Mouse (Mus musculus): ENCODE data around the gene Scube3. TPM values are rescaled to one million over a fixed set of nuclear protein-coding genes. Genes with fewer than 3 reads are reported as not detected.

Gene Scube3
- polyA plus RNA-seq, 2 experiments, result 10.5 to 31.6 TPM

DNA sequence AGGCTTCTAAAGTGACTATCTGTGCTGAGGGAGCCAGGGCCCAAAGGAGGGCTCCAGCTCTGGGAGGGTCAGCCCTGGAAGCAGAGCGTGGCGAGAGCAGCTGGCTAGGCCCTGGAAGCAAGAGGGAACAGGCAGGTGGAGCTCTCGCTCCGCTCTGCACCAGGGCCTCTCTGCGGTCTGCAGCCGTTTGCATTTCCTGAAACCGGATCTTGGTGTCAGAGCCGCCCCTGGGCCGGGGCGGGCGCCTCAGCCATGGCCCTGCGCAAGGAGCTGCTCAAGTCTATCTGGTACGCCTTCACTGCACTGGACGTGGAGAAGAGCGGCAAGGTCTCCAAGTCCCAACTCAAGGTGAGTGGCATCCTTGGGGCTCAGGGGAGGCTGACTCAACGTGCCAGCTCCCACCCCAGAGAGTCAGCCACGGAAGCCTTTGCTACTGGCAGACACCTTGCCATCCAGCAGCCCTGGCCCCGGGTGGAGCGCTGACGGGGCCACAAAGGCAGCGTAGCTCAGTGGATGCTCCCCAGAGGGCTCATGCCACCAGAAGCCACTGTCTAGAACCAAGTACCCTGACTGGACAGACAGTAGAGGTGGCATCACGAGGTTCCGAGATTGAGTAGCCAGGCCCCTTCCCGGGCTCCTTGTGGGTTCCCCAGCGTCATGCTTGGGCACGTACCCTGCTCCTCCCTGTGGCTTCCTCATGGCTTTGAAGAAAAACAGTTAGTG lies 65.8 kb downstream of the Scube3 start, which contains the start of gene Def6:
TSS of gene Def6 (plus strand) at position 188 of the 723 bp plus-strand sequence.
- WGBS, result 16% methylated on average over 26 of the region's 26 CpGs
- peak within 1 kb of the TSS; percentile 63 for H3K9ac ChIP-seq (ENCODE audit: low read depth, low read length, severe bottlenecking)
- ATAC-seq (ENCODE audit: low FRiP score, low read depth) (peak; percentile 88), DNase-seq (ENCODE audit: low spot score) (peak; percentile 88)
- peak within 1 kb of the TSS; percentile 40 for H3K4me3 ChIP-seq (replicated peaks; ENCODE audit: low read length)
- H3K4me2 ChIP-seq (replicated peaks; ENCODE audit: low read depth, low read length, severe bottlenecking), result peak within 1 kb of the TSS; percentile 78
- peaks cover 21% of the 10 kb centered on the region for H3K4me1 ChIP-seq (ENCODE audit: control insufficient read depth, insufficient read depth, low read length)
- peaks cover 24% of the 10 kb centered on the region for H3K36me3 ChIP-seq (ENCODE audit: control insufficient read depth, insufficient read depth, low read length)
- no peaks in the 10 kb centered on the region for H3K27me3 ChIP-seq (ENCODE audit: control insufficient read depth, insufficient read depth, low read length)
- peak within 1 kb of the TSS; percentile 80 for H3K27ac ChIP-seq (replicated peaks; ENCODE audit: low read depth, low read length)
- TF ChIP-seq POLR2A (IDR thresholded peaks at IDR 0.05; ENCODE audit: borderline replicate concordance, extremely low read depth, insufficient read depth, insufficient read length), result peak; percentile 51; the same call in 1 of the 2 replicates
- H3K9me3 ChIP-seq (ENCODE audit: control insufficient read depth, low read length), result no peaks in the 10 kb centered on the region

- TF ChIP-seq POLR2A (IDR thresholded peaks at IDR 0.05; ENCODE audit: borderline replicate concordance, extremely low read depth, insufficient read depth, insufficient read length), result no peak
Observed at GRCm38 (mm10) chr17:28208314-28208612, 66.3 kb downstream of the Scube3 start.

GRCm38 (mm10) chr17:28209457-28210110 lies 67.6 kb downstream of the Scube3 start:
- ATAC-seq (ENCODE audit: low FRiP score, low read depth), result no peak
- Histone ChIP-seq H3K27ac (replicated peaks; ENCODE audit: low read depth, low read length) (no peak overlapping the region), H3K4me1 (ENCODE audit: control insufficient read depth, insufficient read depth, low read length) (peaks cover 21% of the 10 kb centered on the region), H3K4me3 (replicated peaks; ENCODE audit: low read length) (no peak overlapping the region), H3K36me3 (ENCODE audit: control insufficient read depth, insufficient read depth, low read length) (peaks cover 11% of the 10 kb centered on the region), H3K27me3 (ENCODE audit: control insufficient read depth, insufficient read depth, low read length) (no peaks in the 10 kb centered on the region), H3K4me2 (replicated peaks; ENCODE audit: low read depth, low read length, severe bottlenecking) (no peak overlapping the region), H3K9me3 (ENCODE audit: control insufficient read depth, low read length) (no peaks in the 10 kb centered on the region), H3K9ac (ENCODE audit: low read depth, low read length, severe bottlenecking) (no peak overlapping the region)
- no peak for DNase-seq (ENCODE audit: low spot score)
- 51% methylated on average over 4 of the region's 4 CpGs for WGBS
- TF ChIP-seq POLR2A (IDR thresholded peaks at IDR 0.05; ENCODE audit: borderline replicate concordance, extremely low read depth, insufficient read depth, insufficient read length), result no peak

More at GRCm38 (mm10) chr17:28208314-28208612, 66.3 kb downstream of the Scube3 start:
- DNase-seq (ENCODE audit: low spot score) (no peak), ATAC-seq (ENCODE audit: low FRiP score, low read depth) (no peak)
- 66% methylated on average over 8 of the region's 8 CpGs for WGBS
- H3K9me3 ChIP-seq (ENCODE audit: control insufficient read depth, low read length), result no peaks in the 10 kb centered on the region
- no peaks in the 10 kb centered on the region for H3K27me3 ChIP-seq (ENCODE audit: control insufficient read depth, insufficient read depth, low read length)
- H3K4me1 ChIP-seq (ENCODE audit: control insufficient read depth, insufficient read depth, low read length), result peaks cover 21% of the 10 kb centered on the region
- peak overlapping the region; percentile 40 for H3K4me3 ChIP-seq (replicated peaks; ENCODE audit: low read length)
- no peak overlapping the region for H3K27ac ChIP-seq (replicated peaks; ENCODE audit: low read depth, low read length)
- H3K9ac ChIP-seq (ENCODE audit: low read depth, low read length, severe bottlenecking), result peak overlapping the region; percentile 63
- H3K4me2 ChIP-seq (replicated peaks; ENCODE audit: low read depth, low read length, severe bottlenecking), result peak overlapping the region; percentile 78
- H3K36me3 ChIP-seq (ENCODE audit: control insufficient read depth, insufficient read depth, low read length), result peaks cover 19% of the 10 kb centered on the region

DNA sequence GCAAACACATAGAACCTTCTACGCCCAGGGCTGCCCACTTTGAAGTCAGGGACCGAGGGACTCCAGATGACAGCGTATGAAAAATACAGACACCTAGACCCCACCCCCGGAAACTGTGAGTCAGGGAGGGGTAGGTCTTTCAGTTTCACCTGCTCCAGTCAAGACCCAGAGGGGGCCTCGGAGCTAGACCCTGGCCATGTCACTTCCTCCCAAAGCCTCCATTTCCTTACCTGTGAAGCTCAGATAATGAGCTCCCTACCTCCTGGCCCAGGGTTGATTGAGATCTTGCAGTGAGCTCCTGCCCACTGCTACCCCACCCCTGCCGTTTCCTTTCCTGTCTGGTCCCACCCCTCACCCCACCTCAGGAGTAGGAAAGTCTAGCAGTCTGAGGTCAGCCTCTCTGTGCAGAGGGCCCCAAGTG lies 70.0 kb downstream of the Scube3 start:
- no peak for DNase-seq (ENCODE audit: low spot score)
- Histone ChIP-seq H3K9me3 (ENCODE audit: control insufficient read depth, low read length) (no peaks in the 10 kb centered on the region), H3K9ac (ENCODE audit: low read depth, low read length, severe bottlenecking) (no peak overlapping the region), H3K4me3 (replicated peaks; ENCODE audit: low read length) (no peak overlapping the region), H3K27ac (replicated peaks; ENCODE audit: low read depth, low read length) (no peak overlapping the region), H3K27me3 (ENCODE audit: control insufficient read depth, insufficient read depth, low read length) (no peaks in the 10 kb centered on the region), H3K4me1 (ENCODE audit: control insufficient read depth, insufficient read depth, low read length) (peaks cover 19% of the 10 kb centered on the region), H3K36me3 (ENCODE audit: control insufficient read depth, insufficient read depth, low read length) (no peaks in the 10 kb centered on the region), H3K4me2 (replicated peaks; ENCODE audit: low read depth, low read length, severe bottlenecking) (no peak overlapping the region)
- 65% methylated on average over 6 of the region's 6 CpGs for WGBS
- ATAC-seq (ENCODE audit: low FRiP score, low read depth), result no peak
- no peak for TF ChIP-seq POLR2A (IDR thresholded peaks at IDR 0.05; ENCODE audit: borderline replicate concordance, extremely low read depth, insufficient read depth, insufficient read length)

GRCm38 (mm10) chr17:28212391-28212790 lies 70.5 kb downstream of the Scube3 start:
- no peak overlapping the region for H3K4me3 ChIP-seq (replicated peaks; ENCODE audit: low read length)
- no peak overlapping the region for H3K9ac ChIP-seq (ENCODE audit: low read depth, low read length, severe bottlenecking)
- no peaks in the 10 kb centered on the region for H3K36me3 ChIP-seq (ENCODE audit: control insufficient read depth, insufficient read depth, low read length)
- WGBS, result 69% methylated on average over 9 of the region's 9 CpGs
- no peaks in the 10 kb centered on the region for H3K27me3 ChIP-seq (ENCODE audit: control insufficient read depth, insufficient read depth, low read length)
- DNase-seq (ENCODE audit: low spot score), result no peak
- no peak for TF ChIP-seq POLR2A (IDR thresholded peaks at IDR 0.05; ENCODE audit: borderline replicate concordance, extremely low read depth, insufficient read depth, insufficient read length)
- H3K4me2 ChIP-seq (replicated peaks; ENCODE audit: low read depth, low read length, severe bottlenecking), result no peak overlapping the region
- peaks cover 16% of the 10 kb centered on the region for H3K4me1 ChIP-seq (ENCODE audit: control insufficient read depth, insufficient read depth, low read length)
- ATAC-seq (ENCODE audit: low FRiP score, low read depth), result no peak
- H3K27ac ChIP-seq (replicated peaks; ENCODE audit: low read depth, low read length), result no peak overlapping the region
- H3K9me3 ChIP-seq (ENCODE audit: control insufficient read depth, low read length), result no peaks in the 10 kb centered on the region
